Mouse (Mus musculus) cerebellum, adult 2 months (tissue): ENCODE measurements around the gene Ocln. TPM values are rescaled to one million over a fixed set of nuclear protein-coding genes. Genes with fewer than 3 reads are reported as not detected.

Experiments
- DNase-seq, 2 experiments: peaks; one replicate each; pipeline ENCODE4 v3.0.0; 2021
- H3K27ac ChIP-seq: fragments of 200-500 bp; 2 replicates; pipeline ENCODE4 v1.5.1; 2012; ENCODE audit warnings: low read length, control low read depth, inconsistent platforms; ENCODE audit not compliant: insufficient read depth
- H3K27me3 ChIP-seq: fragments of 200-500 bp; 2 replicates; pipeline ENCODE4 v1.6.1; 2012; ENCODE audit warnings: inconsistent platforms, mild to moderate bottlenecking, low read length, moderate library complexity; ENCODE audit not compliant: control insufficient read depth, insufficient read depth
- H3K4me1 ChIP-seq: fragments of 200-500 bp; 2 replicates; pipeline ENCODE4 v1.6.1; 2011; ENCODE audit warnings: low read length; ENCODE audit not compliant: control insufficient read depth, insufficient read depth
- H3K4me3 ChIP-seq: fragments of 200-500 bp; replicated peaks from 2 replicates; pipeline ENCODE3; 2011; ENCODE audit warnings: mild to moderate bottlenecking, low read depth, low read length, control low read depth; ENCODE audit not compliant: insufficient read depth
- CTCF ChIP-seq: fragments of 200-500 bp; IDR thresholded peaks from 2 replicates; pipeline ENCODE4 v1.5.1; 2011; ENCODE audit warnings: low read depth, mild to moderate bottlenecking, control low read depth, low read length, moderate library complexity, borderline replicate concordance; ENCODE audit not compliant: insufficient read depth
- POLR2A ChIP-seq: fragments of 200-500 bp; IDR thresholded peaks from 2 replicates; pipeline ENCODE4 v1.6.1; 2011; ENCODE audit warnings: low read length, control low read depth, borderline replicate concordance; ENCODE audit not compliant: insufficient read depth
- WGBS: fragments of 180-500 bp; shearing (Covaris S2); methylation state at CpG from one replicate; pipeline ENCODE4 v1.1.7; 2018; 5-methylcytosine and 5-hydroxymethylcytosine counted together
- polyA plus RNA-seq: library from polyadenylated mRNA; depleted of rRNA; stranded (reverse); fragments of >200 nt; gene quantifications from 2 replicates; pipeline ENCODE4 v1.2.3, GENCODE M21; 2012

Ocln gene
- polyA plus RNA-seq, 1 experiment = 14.8 TPM

- Histone ChIP-seq H3K27ac (no peak overlapping the region), H3K27me3 (no peaks in the 10 kb centered on the region), H3K4me1 (peaks cover 5% of the 10 kb centered on the region), H3K4me3 (no peak overlapping the region)
- no peak for TF ChIP-seq CTCF
- TF ChIP-seq POLR2A = no peak
- WGBS = 82% methylated on average over 9 of the region's 9 CpGs
- no peak for DNase-seq
Measured at GRCm38 (mm10) chr13:100521724-100522591, 30.6 kb downstream of the Ocln start.

DNA sequence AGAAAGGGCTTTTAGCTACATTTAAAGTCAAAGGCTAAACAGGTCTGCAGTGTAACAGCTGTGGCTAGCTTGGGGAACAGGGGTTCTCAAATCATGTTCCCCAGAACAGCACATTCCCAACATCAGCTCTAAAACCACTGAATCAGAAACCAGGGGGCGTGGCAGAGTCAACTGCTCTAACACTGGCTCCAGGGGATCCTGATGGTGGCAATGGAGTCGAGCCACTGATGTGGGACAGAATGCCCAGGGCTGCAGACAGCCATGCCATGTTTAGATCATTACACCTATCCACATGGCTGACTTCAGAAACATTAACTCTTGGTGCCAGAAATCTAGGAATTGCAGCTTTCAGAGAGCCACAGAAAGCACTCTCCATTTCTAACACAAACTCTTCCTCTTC, 33.4 kb downstream of the Ocln start:
- DNase-seq = no peak
- Histone ChIP-seq H3K27ac (no peak overlapping the region), H3K4me3 (no peak overlapping the region), H3K4me1 (peaks cover 4% of the 10 kb centered on the region), H3K27me3 (no peaks in the 10 kb centered on the region)
- TF ChIP-seq POLR2A = no peak
- TF ChIP-seq CTCF = no peak
- WGBS = 49% methylated on average over 2 of the region's 2 CpGs

DNA sequence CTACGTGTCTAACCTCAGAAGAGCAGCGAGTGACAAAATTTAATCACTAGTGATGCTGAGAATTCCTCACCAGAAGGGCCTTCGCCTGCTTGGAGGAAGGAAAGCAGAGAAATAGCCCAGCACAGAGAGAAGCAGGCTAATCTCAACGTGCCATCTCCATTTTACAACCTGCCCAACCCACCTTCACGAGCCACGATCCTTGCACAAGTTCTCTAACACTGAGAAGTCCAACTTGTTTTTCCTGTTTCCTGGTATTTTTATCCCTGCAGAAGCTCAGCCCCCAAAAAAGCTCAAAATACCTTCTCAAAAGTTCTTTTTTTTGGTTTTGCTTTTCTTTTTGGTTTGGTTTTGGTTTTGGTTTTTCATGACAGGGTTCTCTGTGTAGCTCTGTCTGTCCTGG, 34.3 kb downstream of the Ocln start:
- TF ChIP-seq CTCF (no peak), POLR2A (no peak)
- H3K27me3 ChIP-seq = no peaks in the 10 kb centered on the region
- H3K27ac ChIP-seq = no peak overlapping the region
- peaks cover 4% of the 10 kb centered on the region for H3K4me1 ChIP-seq
- WGBS = 91% methylated on average over 6 of the region's 6 CpGs
- no peak overlapping the region for H3K4me3 ChIP-seq
- no peak for DNase-seq

DNA sequence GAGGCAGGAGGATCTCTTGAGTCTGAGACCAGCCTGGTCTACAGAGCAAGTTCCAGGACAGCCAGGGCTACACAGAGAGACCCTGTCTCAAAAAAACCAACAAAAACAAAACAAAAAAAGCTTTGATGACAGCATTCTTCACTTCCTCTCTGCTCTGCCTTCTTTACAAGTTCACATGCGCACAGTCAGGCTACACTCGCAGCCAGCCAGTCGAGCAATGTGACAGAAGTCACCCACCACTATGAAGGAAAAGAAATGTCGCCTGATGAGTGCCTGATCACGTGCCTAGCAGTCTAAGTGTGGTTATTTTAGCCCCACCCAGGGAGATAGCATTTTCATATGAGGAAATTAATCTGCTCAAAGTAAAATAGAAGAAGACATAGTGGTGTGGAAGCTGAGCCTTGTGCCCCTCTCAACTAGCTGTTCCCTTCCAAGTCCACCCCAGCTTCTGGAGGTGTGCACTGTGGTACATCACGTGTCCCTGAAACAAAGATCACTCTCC, 34.8 kb downstream of the Ocln start:
- Histone ChIP-seq H3K4me3 (no peak overlapping the region), H3K27me3 (no peaks in the 10 kb centered on the region), H3K4me1 (peaks cover 4% of the 10 kb centered on the region), H3K27ac (0 out of 2 replicates have a peak overlapping the region, but pooled peaks have one; percentile 27)
- no peak for DNase-seq
- WGBS = 86% methylated on average over 6 of the region's 6 CpGs
- TF ChIP-seq POLR2A (no peak), CTCF (no peak)

DNA sequence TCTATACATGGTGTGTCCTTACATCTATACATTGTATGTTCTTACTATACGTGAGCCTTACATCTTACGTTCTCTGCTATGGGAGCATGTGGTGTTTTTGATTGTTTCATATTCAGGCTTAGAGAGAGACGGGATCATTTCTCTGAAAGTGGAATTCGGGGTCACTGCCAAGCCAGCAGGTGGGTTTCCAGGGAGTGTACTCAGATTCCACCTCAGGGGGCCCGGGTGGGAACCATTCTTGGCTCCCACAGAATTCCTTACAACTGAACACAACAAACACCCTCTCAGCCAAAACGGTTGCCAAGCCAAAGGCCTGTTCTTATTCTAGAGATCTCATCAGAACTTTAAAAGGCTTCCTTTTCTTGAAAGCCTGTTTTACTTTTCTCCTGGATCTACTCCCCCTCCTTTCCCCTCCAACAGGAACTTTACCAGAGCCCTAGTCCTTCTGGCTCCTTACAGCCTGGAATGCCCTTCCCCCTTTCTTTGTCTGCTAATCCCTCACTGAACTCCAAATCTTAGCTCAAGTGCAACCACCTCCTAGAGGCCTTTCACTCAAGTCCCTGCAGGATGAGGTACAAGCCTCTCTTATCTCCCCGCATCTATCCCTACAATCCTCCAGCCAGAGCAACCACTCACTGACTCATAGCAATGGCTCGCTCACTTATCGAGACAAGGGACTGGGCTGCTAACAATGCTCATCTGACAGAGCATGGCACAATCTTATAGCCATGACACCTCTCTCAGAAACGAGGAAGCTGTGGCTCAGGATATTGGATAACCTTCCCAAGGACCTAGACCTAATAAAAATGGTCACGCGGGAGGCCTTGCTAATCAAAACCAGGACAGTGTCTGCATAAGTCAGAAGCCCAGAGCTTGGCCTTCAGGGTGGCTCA, 36.1 kb downstream of the Ocln start:
- WGBS = 29% methylated on average over 12 of the region's 12 CpGs
- Histone ChIP-seq H3K4me3 (no peak overlapping the region), H3K4me1 (peaks cover 4% of the 10 kb centered on the region), H3K27me3 (no peaks in the 10 kb centered on the region), H3K27ac (peak overlapping the region; percentile 58; the same call in 1 of the 2 replicates)
- no peak for TF ChIP-seq CTCF
- TF ChIP-seq POLR2A = no peak
- DNase-seq = peak in 1 of 2 experiments; percentile 41

DNA sequence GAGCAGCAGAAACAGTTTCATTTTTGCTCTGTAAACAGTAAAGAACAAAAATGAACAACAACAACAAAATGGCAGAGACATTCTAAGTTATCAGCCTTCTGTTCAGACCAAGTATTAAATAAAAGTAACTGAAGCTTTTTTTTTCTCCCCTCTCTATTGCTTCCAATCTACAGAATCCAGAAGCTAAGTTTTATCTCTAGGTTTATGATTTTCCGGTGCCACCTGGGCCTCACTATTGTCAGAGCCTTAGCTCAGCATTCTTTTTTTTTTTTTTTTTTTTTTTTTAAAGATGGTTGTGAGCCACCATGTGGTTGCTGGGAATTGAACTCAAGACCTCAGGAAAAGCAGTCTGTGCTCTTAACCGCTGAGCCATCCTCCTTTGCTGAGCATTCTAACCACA, 39.7 kb downstream of the Ocln start:
- no peak for DNase-seq
- WGBS = 91% methylated on average over 2 of the region's 2 CpGs
- H3K27ac ChIP-seq = no peak overlapping the region
- no peak overlapping the region for H3K4me3 ChIP-seq
- H3K27me3 ChIP-seq = no peaks in the 10 kb centered on the region
- no peak for TF ChIP-seq CTCF
- TF ChIP-seq POLR2A = no peak
- H3K4me1 ChIP-seq = peaks cover 4% of the 10 kb centered on the region

GRCm38 (mm10) chr13:100511860-100512364, 40.6 kb downstream of the Ocln start:
- 77% methylated on average over 4 of the region's 4 CpGs for WGBS
- Histone ChIP-seq H3K27me3 (no peaks in the 10 kb centered on the region), H3K4me3 (no peak overlapping the region), H3K4me1 (peaks cover 4% of the 10 kb centered on the region), H3K27ac (no peak overlapping the region)
- TF ChIP-seq CTCF = no peak
- TF ChIP-seq POLR2A = no peak
- no peak for DNase-seq
